Mouse (Mus musculus) ES-Bruce4 (cell line): ENCODE data around the gene Gsap. TPM values are rescaled to one million over a fixed set of nuclear protein-coding genes. Genes with fewer than 3 reads are reported as not detected.
"Not testable (repeated sequence)": the region's sequence is repeated elsewhere in the genome, so short reads cannot be mapped to it uniquely, and the experiment has no call there.

ENCODE experiments used
- H3K27ac ChIP-seq: 2 replicates; pipeline ENCODE4 v1.5.1; 2012; ENCODE audit warnings: low read length, inconsistent platforms; ENCODE audit not compliant: insufficient read depth
- H3K27me3 ChIP-seq: 2 replicates; pipeline ENCODE4 v1.6.1; 2012; ENCODE audit warnings: mild to moderate bottlenecking, low read length, inconsistent platforms; ENCODE audit not compliant: control insufficient read depth, poor library complexity, insufficient read depth, severe bottlenecking
- H3K36me3 ChIP-seq: 2 replicates; pipeline ENCODE4 v1.6.1; 2012; ENCODE audit warnings: inconsistent platforms, mild to moderate bottlenecking, low read length, moderate library complexity; ENCODE audit not compliant: control insufficient read depth, poor library complexity, insufficient read depth, severe bottlenecking
- H3K4me1 ChIP-seq: one replicate; pipeline ENCODE4 v1.8.1; 2011; ENCODE audit warnings: low read length; ENCODE audit not compliant: control insufficient read depth, insufficient read depth
- H3K4me3 ChIP-seq: 2 replicates; pipeline ENCODE4 v1.5.1; 2011; ENCODE audit warnings: low read depth, mild to moderate bottlenecking, low read length
- H3K9ac ChIP-seq: 2 replicates; pipeline ENCODE4 v1.6.1; 2012; ENCODE audit warnings: low read depth, mild to moderate bottlenecking, inconsistent platforms; ENCODE audit not compliant: poor library complexity, severe bottlenecking
- H3K9me3 ChIP-seq: replicated peaks from 2 replicates; pipeline ENCODE4 v1.6.1; 2012; ENCODE audit warnings: mild to moderate bottlenecking, low read length, inconsistent platforms; ENCODE audit not compliant: control insufficient read depth, poor library complexity, insufficient read depth, severe bottlenecking
- CTCF ChIP-seq: IDR thresholded peaks from one replicate; pipeline ENCODE4 v1.8.1; 2011; ENCODE audit warnings: low read depth, low read length
- EP300 ChIP-seq: IDR thresholded peaks from 2 replicates; pipeline ENCODE4 v1.6.1; 2011; ENCODE audit warnings: low read depth, low read length; ENCODE audit not compliant: insufficient read depth
- POLR2A ChIP-seq: IDR thresholded peaks from one replicate; pipeline ENCODE4 v1.8.1; 2011; ENCODE audit warnings: low read length; ENCODE audit not compliant: insufficient read depth
- polyA plus RNA-seq: library from polyadenylated mRNA; stranded (reverse); fragments of >200 nt; gene quantifications from 2 replicates; pipeline ENCODE4 v1.2.4, GENCODE M21; 2011; ENCODE audit warnings: low read depth; ENCODE audit not compliant: missing spikeins, insufficient read depth, insufficient read length

The Gsap gene
- polyA plus RNA-seq, 1 experiment = 8.9 TPM

DNA sequence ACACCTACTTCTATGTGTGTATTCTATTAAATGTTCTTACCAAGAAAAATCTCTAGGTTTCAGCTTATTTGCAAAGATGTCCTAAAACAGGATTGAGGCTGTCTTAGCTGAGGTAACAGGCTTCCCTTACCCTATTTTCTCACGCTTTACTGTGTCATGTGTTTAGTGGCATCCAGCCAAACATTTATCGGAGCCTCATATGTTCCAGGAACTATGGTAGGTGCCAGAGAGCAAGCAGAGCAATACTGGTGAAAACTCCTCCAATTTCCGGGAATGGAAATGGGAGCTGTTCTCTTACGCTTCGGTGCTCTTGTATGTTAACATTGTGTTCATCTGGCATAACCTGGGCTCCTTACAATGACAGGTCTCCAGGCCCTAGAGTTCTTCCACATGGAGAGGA is 145.6 kb downstream of the Gsap start:
- Histone ChIP-seq H3K4me1 (no peaks in the 10 kb centered on the region), H3K9me3 (peaks cover 9% of the 10 kb centered on the region), H3K27me3 (no peaks in the 10 kb centered on the region), H3K4me3 (no peak overlapping the region), H3K9ac (no peak overlapping the region), H3K36me3 (no peaks in the 10 kb centered on the region), H3K27ac (no peak overlapping the region)
- TF ChIP-seq CTCF = no peak
- TF ChIP-seq POLR2A = no peak
- TF ChIP-seq EP300 = no peak

DNA sequence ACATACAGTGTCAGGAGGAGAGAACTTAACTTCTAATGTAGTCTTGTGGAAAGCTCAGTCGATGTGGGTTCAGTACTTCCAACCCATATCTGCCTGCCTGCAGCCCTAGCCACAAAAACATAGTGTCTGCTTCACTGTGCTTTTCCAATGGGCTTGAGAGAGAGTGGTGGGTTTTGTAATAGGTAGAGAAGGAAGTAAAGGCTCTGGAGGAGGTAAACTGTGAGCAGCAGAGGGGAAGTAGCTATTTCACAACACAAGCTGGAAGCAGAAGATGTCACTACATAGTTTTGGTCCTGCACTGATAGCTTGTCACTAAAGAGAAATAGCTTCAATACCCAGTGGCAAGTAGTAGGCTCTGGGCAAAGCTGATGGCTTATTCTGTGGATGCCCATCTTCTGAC is 146.1 kb downstream of the Gsap start:
- Histone ChIP-seq H3K4me1 (no peaks in the 10 kb centered on the region), H3K36me3 (no peaks in the 10 kb centered on the region), H3K4me3 (no peak overlapping the region), H3K27me3 (no peaks in the 10 kb centered on the region), H3K27ac (no peak overlapping the region), H3K9ac (no peak overlapping the region), H3K9me3 (peaks cover 9% of the 10 kb centered on the region)
- TF ChIP-seq EP300 (no peak), CTCF (no peak), POLR2A (no peak)

DNA sequence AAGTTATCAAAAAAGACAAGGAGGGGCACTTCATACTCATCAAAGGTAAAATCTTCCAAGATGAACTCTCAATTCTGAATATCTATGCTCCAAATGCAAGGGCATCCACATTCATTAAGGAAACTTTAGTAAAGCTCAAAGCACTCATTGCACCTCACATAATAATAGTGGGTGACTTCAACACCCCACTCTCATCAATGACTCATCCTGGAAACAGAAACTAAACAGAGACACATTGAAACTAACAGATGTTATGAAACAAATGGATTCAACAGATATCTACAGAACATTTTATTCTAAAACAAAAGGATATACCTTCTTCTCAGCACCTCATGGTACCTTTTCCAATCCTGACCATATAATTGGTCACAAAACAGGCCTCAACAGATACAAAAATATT is 156.2 kb downstream of the Gsap start:
- not testable (repeated sequence) for H3K4me1 ChIP-seq, H3K9ac ChIP-seq, H3K4me3 ChIP-seq, H3K36me3 ChIP-seq, H3K27me3 ChIP-seq, H3K9me3 ChIP-seq, H3K27ac ChIP-seq

DNA sequence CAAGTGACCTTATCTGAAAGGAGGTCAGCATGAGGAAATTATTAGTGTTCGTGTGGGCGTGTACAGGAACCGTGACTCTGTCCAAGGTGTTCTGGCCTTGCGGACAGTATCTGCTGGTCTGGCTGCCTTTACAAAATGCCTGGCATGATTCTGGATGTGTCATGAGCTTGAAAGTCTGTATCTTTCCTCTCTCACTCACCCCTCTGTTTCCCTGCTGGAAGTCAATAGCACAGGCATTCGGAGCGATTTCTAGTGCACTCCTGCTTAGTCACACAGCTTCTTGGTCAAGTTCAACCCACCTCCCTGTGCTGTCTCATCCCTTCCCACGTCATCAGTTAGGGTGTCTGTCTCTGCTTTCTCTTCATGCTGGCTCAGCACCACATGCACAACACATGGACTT is 162.3 kb downstream of the Gsap start:
- Histone ChIP-seq H3K4me3 (no peak overlapping the region), H3K36me3 (no peaks in the 10 kb centered on the region), H3K9ac (no peak overlapping the region), H3K9me3 (no peaks in the 10 kb centered on the region), H3K27ac (no peak overlapping the region), H3K27me3 (no peaks in the 10 kb centered on the region), H3K4me1 (no peaks in the 10 kb centered on the region)
- TF ChIP-seq CTCF (no peak), POLR2A (no peak), EP300 (no peak)

DNA sequence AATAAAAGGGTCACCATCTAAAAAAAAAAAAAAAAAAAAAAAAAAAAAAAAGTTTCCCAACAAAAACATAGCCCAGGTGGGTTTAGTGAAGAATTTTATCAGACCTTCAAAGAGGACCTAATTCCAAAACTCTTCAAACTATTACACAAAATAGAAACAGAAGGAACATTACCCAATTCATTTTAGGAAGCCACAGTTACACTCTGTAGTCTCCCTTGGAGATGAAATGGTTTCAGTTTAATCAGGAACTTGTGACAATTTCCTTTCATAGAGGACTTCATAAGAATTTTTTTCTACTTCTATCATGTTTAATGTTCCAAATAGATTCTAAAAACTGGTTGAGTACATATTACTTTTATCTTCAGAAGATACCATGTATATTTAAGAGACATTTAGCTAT is 165.6 kb downstream of the Gsap start:
- Histone ChIP-seq H3K27me3 (no peaks in the 10 kb centered on the region), H3K36me3 (no peaks in the 10 kb centered on the region), H3K4me3 (no peak overlapping the region), H3K9me3 (no peaks in the 10 kb centered on the region), H3K4me1 (no peaks in the 10 kb centered on the region), H3K9ac (no peak overlapping the region), H3K27ac (no peak overlapping the region)
- TF ChIP-seq CTCF = no peak
- no peak for TF ChIP-seq POLR2A
- TF ChIP-seq EP300 = no peak

DNA sequence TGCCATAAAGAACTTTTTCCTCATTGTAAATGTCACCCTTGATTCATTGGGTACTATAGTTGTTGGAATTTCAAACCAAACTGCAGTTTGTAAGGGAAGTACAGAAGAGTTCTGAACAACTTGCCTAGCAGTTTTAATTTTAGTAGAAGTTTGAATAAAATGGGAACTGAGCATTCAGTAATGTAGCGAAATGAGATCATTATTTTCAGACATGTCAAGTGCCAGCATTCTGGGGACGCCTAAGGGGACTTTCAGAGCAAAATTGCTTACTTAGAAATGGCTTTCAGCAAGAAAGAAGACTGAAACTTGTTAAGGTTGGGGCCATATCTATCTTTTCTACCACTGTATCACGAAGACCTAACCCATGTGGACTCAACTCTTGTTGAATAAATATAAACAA is 172.6 kb downstream of the Gsap start:
- Histone ChIP-seq H3K36me3 (no peaks in the 10 kb centered on the region), H3K9me3 (no peaks in the 10 kb centered on the region), H3K4me3 (no peak overlapping the region), H3K9ac (no peak overlapping the region), H3K27me3 (no peaks in the 10 kb centered on the region), H3K4me1 (no peaks in the 10 kb centered on the region), H3K27ac (no peak overlapping the region)
- TF ChIP-seq EP300 = no peak
- TF ChIP-seq CTCF = no peak
- TF ChIP-seq POLR2A = no peak

DNA sequence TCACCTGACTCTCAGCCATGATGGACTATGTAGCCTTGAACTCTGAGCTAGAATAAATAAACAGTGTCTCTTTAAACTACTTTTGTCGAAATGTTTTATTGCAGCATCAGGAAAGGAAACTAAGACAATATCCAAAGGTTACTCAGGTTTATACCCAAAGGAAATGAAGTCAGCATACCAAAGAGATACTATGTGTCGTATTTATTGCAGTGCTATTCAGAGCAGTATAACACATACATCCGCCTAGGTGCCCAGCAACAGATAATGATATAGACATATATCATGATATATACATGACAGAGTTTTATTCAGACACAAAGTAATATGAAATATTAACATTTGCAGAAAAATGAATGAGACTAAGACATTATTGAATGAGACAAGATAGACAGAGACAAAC is 177.3 kb downstream of the Gsap start:
- Histone ChIP-seq H3K27ac (no peak overlapping the region), H3K9me3 (no peaks in the 10 kb centered on the region), H3K36me3 (no peaks in the 10 kb centered on the region), H3K27me3 (no peaks in the 10 kb centered on the region; the same call in 1 of the 2 replicates), H3K9ac (no peak overlapping the region), H3K4me1 (no peaks in the 10 kb centered on the region), H3K4me3 (no peak overlapping the region)
- TF ChIP-seq POLR2A (no peak), EP300 (no peak), CTCF (no peak)

Other genes starting within 250 kb of the Gsap start
- 33.5 and 36.7 TPM in 2 replicates for gene Rsbn1l, start 229.9 kb upstream of the Gsap start, polyA plus RNA-seq
- 42.7 and 58.7 TPM in 2 replicates for gene Ptpn12, start 130.3 kb upstream of the Gsap start, polyA plus RNA-seq
- gene Fgl2, start 186.4 kb downstream of the Gsap start, polyA plus RNA-seq = 0.15 and 0.23 TPM in 2 replicates
- not detected in 2 replicates for gene Ccdc146, start 238.4 kb downstream of the Gsap start, polyA plus RNA-seq
- gene Fam185a, start 238.7 kb downstream of the Gsap start, polyA plus RNA-seq = 21.4 and 22.9 TPM in 2 replicates